Mouse (Mus musculus) left cerebral cortex, postnatal 10 days (tissue): ENCODE results near the gene Fam19a2. TPM values are rescaled to one million over a fixed set of nuclear protein-coding genes. Genes with fewer than 3 reads are reported as not detected.

Experiments
- DNase-seq, 2 experiments: peaks; one replicate each; pipeline ENCODE4 v3.0.0; 2021 to 2022; ENCODE audit warnings: low spot score in 2 of 2, mixed read lengths in 1 of 2; ENCODE audit errors: extremely low spot score in 1 of 2
- intact Hi-C: fragments of 180-260 bp; cut with DNase I; formaldehyde crosslinking; loops from one replicate; pipeline ENCODE4 v1.15.1; 2025
- total RNA-seq, 2 experiments: library from RNA; stranded (reverse); gene quantifications; 2 replicates each; pipeline ENCODE4 v1.2.3; 2021

The Fam19a2 gene
- total RNA-seq, 2 experiments from 2014 or later = 93.2 to 99.7 TPM

- intact Hi-C loops = no loop called here
Observed at GRCm38 (mm10) chr10:123521203-123521602, 257.4 kb downstream of the Fam19a2 start.

GRCm38 (mm10) chr10:123525424-123525823, 261.6 kb downstream of the Fam19a2 start:
- intact Hi-C loops = no loop called here

More at GRCm38 (mm10) chr10:123521203-123521602, 257.4 kb downstream of the Fam19a2 start:
- no peak for DNase-seq

GRCm38 (mm10) chr10:123526059-123526458, 262.3 kb downstream of the Fam19a2 start:
- intact Hi-C loops = no loop called here
- DNase-seq = no peak

More at GRCm38 (mm10) chr10:123525424-123525823, 261.6 kb downstream of the Fam19a2 start:
- no peak for DNase-seq

- intact Hi-C loops = no loop called here
- DNase-seq = no peak
Observed at GRCm38 (mm10) chr10:123536143-123536542, 272.3 kb downstream of the Fam19a2 start.

- no peak for DNase-seq
- intact Hi-C loops = no loop called here
Observed at GRCm38 (mm10) chr10:123548391-123548790, 284.6 kb downstream of the Fam19a2 start.

GRCm38 (mm10) chr10:123567677-123568076, 303.9 kb downstream of the Fam19a2 start:
- DNase-seq = no peak
- intact Hi-C loops = no loop called here

GRCm38 (mm10) chr10:123570616-123571188, 306.9 kb downstream of the Fam19a2 start:
- no peak for DNase-seq
- intact Hi-C loops = no loop called here

- intact Hi-C loops = no loop called here
- DNase-seq = peak in 1 of 2 experiments; percentile 22
Observed at GRCm38 (mm10) chr10:123572342-123573070, 308.7 kb downstream of the Fam19a2 start.

GRCm38 (mm10) chr10:123577823-123578222, 314.0 kb downstream of the Fam19a2 start:
- intact Hi-C loops = no loop called here
- peak in 1 of 2 experiments; percentile 13 for DNase-seq

- DNase-seq = no peak
- intact Hi-C loops = no loop called here
Observed at GRCm38 (mm10) chr10:123579012-123579411, 315.2 kb downstream of the Fam19a2 start.

- intact Hi-C loops = no loop called here
- DNase-seq = no peak
Observed at GRCm38 (mm10) chr10:123595043-123595442, 331.2 kb downstream of the Fam19a2 start.

GRCm38 (mm10) chr10:123597059-123597458, 333.3 kb downstream of the Fam19a2 start:
- DNase-seq = no peak
- intact Hi-C loops = no loop called here

GRCm38 (mm10) chr10:123605671-123606070, 341.9 kb downstream of the Fam19a2 start:
- DNase-seq = no peak

GRCm38 (mm10) chr10:123626691-123627090, 362.9 kb downstream of the Fam19a2 start:
- intact Hi-C loops = no loop called here
- no peak for DNase-seq

More at GRCm38 (mm10) chr10:123605671-123606070, 341.9 kb downstream of the Fam19a2 start:
- intact Hi-C loops = no loop called here

GRCm38 (mm10) chr10:123629248-123629744, 365.5 kb downstream of the Fam19a2 start:
- DNase-seq = no peak
- intact Hi-C loops = no loop called here

GRCm38 (mm10) chr10:123632029-123632428, 368.2 kb downstream of the Fam19a2 start:
- intact Hi-C loops = no loop called here

GRCm38 (mm10) chr10:123636655-123637054, 372.9 kb downstream of the Fam19a2 start:
- DNase-seq = no peak
- intact Hi-C loops = no loop called here

More at GRCm38 (mm10) chr10:123632029-123632428, 368.2 kb downstream of the Fam19a2 start:
- DNase-seq = no peak

GRCm38 (mm10) chr10:123637496-123637895, 373.7 kb downstream of the Fam19a2 start:
- intact Hi-C loops = no loop called here
- DNase-seq = no peak

GRCm38 (mm10) chr10:123645568-123645967, 381.8 kb downstream of the Fam19a2 start:
- intact Hi-C loops = no loop called here
- DNase-seq = no peak

- DNase-seq = no peak
- intact Hi-C loops = no loop called here
Observed at GRCm38 (mm10) chr10:123671208-123671607, 407.4 kb downstream of the Fam19a2 start.
